Mouse (Mus musculus): Measurements from ENCODE around the gene Txn2. TPM values are rescaled to one million over a fixed set of nuclear protein-coding genes. Genes with fewer than 3 reads are reported as not detected.

Txn2 gene
- polyA plus RNA-seq, 1 experiment from 2014 or later, result 212 TPM

- Histone ChIP-seq H3K4me1 (ENCODE audit: control insufficient read depth, insufficient read depth, low read length) (peaks cover 14% of the 10 kb centered on the region), H3K27me3 (ENCODE audit: control insufficient read depth, insufficient read depth, low read length) (no peaks in the 10 kb centered on the region), H3K27ac (ENCODE audit: low read depth, low read length) (no peak overlapping the region), H3K36me3 (ENCODE audit: control insufficient read depth, insufficient read depth, low read length) (peaks cover 45% of the 10 kb centered on the region), H3K4me3 (ENCODE audit: low read depth, low read length) (no peak overlapping the region), H3K9ac (replicated peaks; ENCODE audit: low read depth, low read length) (no peak overlapping the region), H3K4me2 (ENCODE audit: low read depth, low read length) (no peak overlapping the region), H3K9me3 (ENCODE audit: control insufficient read depth, low read length) (no peaks in the 10 kb centered on the region)
- 60% methylated on average over 3 of the region's 3 CpGs for WGBS
- ATAC-seq (ENCODE audit: low read depth), result no peak
These were observed 29.3 kb upstream of the Txn2 start for GRCm38 (mm10) chr15:77958071-77958470.

DNA sequence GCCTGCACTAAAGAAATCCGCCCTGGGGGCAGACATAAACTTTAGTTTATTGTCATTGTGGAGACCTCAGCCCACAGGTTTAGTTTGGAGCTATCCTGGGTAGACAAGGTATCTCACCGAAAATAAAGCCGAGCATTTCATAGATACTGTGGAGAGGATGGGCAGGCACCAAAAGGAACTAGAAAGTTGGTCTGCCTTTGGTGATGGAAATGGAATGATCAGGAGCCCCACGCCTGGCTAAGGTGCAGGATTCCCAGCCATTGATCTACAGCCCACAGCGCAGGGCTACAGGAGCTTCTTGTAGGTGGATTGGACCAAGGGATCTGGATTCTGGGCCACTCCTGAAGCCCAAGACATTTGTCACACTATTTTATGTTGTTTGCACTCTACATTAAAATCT lies 28.8 kb upstream of the Txn2 start:
- 36% methylated on average over 5 of the region's 5 CpGs for WGBS
- Histone ChIP-seq H3K4me2 (ENCODE audit: low read depth, low read length) (no peak overlapping the region), H3K9me3 (ENCODE audit: control insufficient read depth, low read length) (no peaks in the 10 kb centered on the region), H3K9ac (replicated peaks; ENCODE audit: low read depth, low read length) (no peak overlapping the region), H3K4me3 (ENCODE audit: low read depth, low read length) (no peak overlapping the region), H3K27ac (ENCODE audit: low read depth, low read length) (no peak overlapping the region), H3K27me3 (ENCODE audit: control insufficient read depth, insufficient read depth, low read length) (no peaks in the 10 kb centered on the region), H3K4me1 (ENCODE audit: control insufficient read depth, insufficient read depth, low read length) (peaks cover 14% of the 10 kb centered on the region), H3K36me3 (ENCODE audit: control insufficient read depth, insufficient read depth, low read length) (peaks cover 40% of the 10 kb centered on the region)
- no peak for ATAC-seq (ENCODE audit: low read depth)

GRCm38 (mm10) chr15:77956404-77956901 lies 27.6 kb upstream of the Txn2 start, which contains the start of gene Foxred2:
Gene Foxred2 (minus strand): TSS chr15:77956722.
- Histone ChIP-seq H3K4me1 (ENCODE audit: control insufficient read depth, insufficient read depth, low read length) (peaks cover 14% of the 10 kb centered on the region), H3K4me3 (ENCODE audit: low read depth, low read length) (peak within 1 kb of the TSS; percentile 42), H3K27me3 (ENCODE audit: control insufficient read depth, insufficient read depth, low read length) (no peaks in the 10 kb centered on the region), H3K9ac (replicated peaks; ENCODE audit: low read depth, low read length) (peak within 1 kb of the TSS; percentile 37), H3K9me3 (ENCODE audit: control insufficient read depth, low read length) (no peaks in the 10 kb centered on the region), H3K4me2 (ENCODE audit: low read depth, low read length) (peak within 1 kb of the TSS; percentile 73), H3K36me3 (ENCODE audit: control insufficient read depth, insufficient read depth, low read length) (peaks cover 28% of the 10 kb centered on the region), H3K27ac (ENCODE audit: low read depth, low read length) (no peak within 1 kb of the TSS)
- ATAC-seq (ENCODE audit: low read depth), result peak; percentile 92
- under 1% methylated on average over 39 of the region's 39 CpGs for WGBS

- Histone ChIP-seq H3K9ac (replicated peaks; ENCODE audit: low read depth, low read length) (peak overlapping the region; percentile 37), H3K27me3 (ENCODE audit: control insufficient read depth, insufficient read depth, low read length) (no peaks in the 10 kb centered on the region), H3K9me3 (ENCODE audit: control insufficient read depth, low read length) (no peaks in the 10 kb centered on the region), H3K27ac (ENCODE audit: low read depth, low read length) (no peak overlapping the region), H3K4me1 (ENCODE audit: control insufficient read depth, insufficient read depth, low read length) (peaks cover 14% of the 10 kb centered on the region), H3K36me3 (ENCODE audit: control insufficient read depth, insufficient read depth, low read length) (peaks cover 21% of the 10 kb centered on the region), H3K4me2 (ENCODE audit: low read depth, low read length) (peak overlapping the region; percentile 73), H3K4me3 (ENCODE audit: low read depth, low read length) (peak overlapping the region; percentile 42)
- 7% methylated on average over 52 of the region's 52 CpGs for WGBS
- ATAC-seq (ENCODE audit: low read depth), result peak; percentile 57
These were observed 26.9 kb upstream of the Txn2 start for GRCm38 (mm10) chr15:77955440-77956403.

- H3K4me1 ChIP-seq (ENCODE audit: control insufficient read depth, insufficient read depth, low read length), result peaks cover 14% of the 10 kb centered on the region
- WGBS, result 93% methylated on average over 2 of the region's 2 CpGs
- no peaks in the 10 kb centered on the region for H3K27me3 ChIP-seq (ENCODE audit: control insufficient read depth, insufficient read depth, low read length)
- no peak overlapping the region for H3K27ac ChIP-seq (ENCODE audit: low read depth, low read length)
- no peaks in the 10 kb centered on the region for H3K9me3 ChIP-seq (ENCODE audit: control insufficient read depth, low read length)
- peak overlapping the region; percentile 12; the same call in 1 of the 2 replicates for H3K4me2 ChIP-seq (ENCODE audit: low read depth, low read length)
- H3K9ac ChIP-seq (replicated peaks; ENCODE audit: low read depth, low read length), result no peak overlapping the region
- peaks cover 11% of the 10 kb centered on the region for H3K36me3 ChIP-seq (ENCODE audit: control insufficient read depth, insufficient read depth, low read length)
- ATAC-seq (ENCODE audit: low read depth), result no peak
- H3K4me3 ChIP-seq (ENCODE audit: low read depth, low read length), result no peak overlapping the region
These were observed 25.6 kb upstream of the Txn2 start for GRCm38 (mm10) chr15:77954362-77954761.

DNA sequence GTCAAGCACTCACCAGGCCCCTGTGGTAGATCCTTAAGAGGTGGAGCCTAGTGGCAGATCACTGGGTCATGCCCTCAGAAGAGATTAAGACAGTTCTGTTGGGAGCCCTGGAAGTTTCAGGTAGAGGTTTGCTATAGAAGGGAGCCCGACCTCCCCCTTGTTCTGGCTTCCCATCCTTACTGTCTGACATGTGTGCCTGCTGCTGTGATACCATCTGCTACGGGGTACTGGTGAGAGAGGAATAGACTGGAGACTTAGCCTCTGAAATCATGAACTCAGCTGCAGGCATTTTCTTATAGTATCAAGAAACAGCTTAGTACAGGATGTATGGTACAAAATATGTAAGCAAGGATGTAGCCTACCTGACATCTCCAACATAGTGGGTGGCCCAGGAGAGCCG lies 24.1 kb upstream of the Txn2 start:
- 94% methylated on average over 3 of the region's 3 CpGs for WGBS
- H3K27me3 ChIP-seq (ENCODE audit: control insufficient read depth, insufficient read depth, low read length), result no peaks in the 10 kb centered on the region
- H3K4me2 ChIP-seq (ENCODE audit: low read depth, low read length), result no peak overlapping the region
- 0 out of 2 replicates have a peak, but pooled peaks cover 4% of the 10 kb centered on the region for H3K36me3 ChIP-seq (ENCODE audit: control insufficient read depth, insufficient read depth, low read length)
- no peak overlapping the region for H3K4me3 ChIP-seq (ENCODE audit: low read depth, low read length)
- H3K4me1 ChIP-seq (ENCODE audit: control insufficient read depth, insufficient read depth, low read length), result peaks cover 14% of the 10 kb centered on the region
- no peak overlapping the region for H3K27ac ChIP-seq (ENCODE audit: low read depth, low read length)
- ATAC-seq (ENCODE audit: low read depth), result no peak
- no peaks in the 10 kb centered on the region for H3K9me3 ChIP-seq (ENCODE audit: control insufficient read depth, low read length)
- no peak overlapping the region for H3K9ac ChIP-seq (replicated peaks; ENCODE audit: low read depth, low read length)

- Histone ChIP-seq H3K9me3 (ENCODE audit: control insufficient read depth, low read length) (no peaks in the 10 kb centered on the region), H3K9ac (replicated peaks; ENCODE audit: low read depth, low read length) (no peak overlapping the region), H3K36me3 (ENCODE audit: control insufficient read depth, insufficient read depth, low read length) (peaks cover 16% of the 10 kb centered on the region; the same call in 1 of the 2 replicates), H3K4me1 (ENCODE audit: control insufficient read depth, insufficient read depth, low read length) (no peaks in the 10 kb centered on the region), H3K4me2 (ENCODE audit: low read depth, low read length) (no peak overlapping the region), H3K27me3 (ENCODE audit: control insufficient read depth, insufficient read depth, low read length) (no peaks in the 10 kb centered on the region), H3K27ac (ENCODE audit: low read depth, low read length) (no peak overlapping the region), H3K4me3 (ENCODE audit: low read depth, low read length) (no peak overlapping the region)
- ATAC-seq (ENCODE audit: low read depth), result no peak
- WGBS, result 86% methylated on average over 7 of the region's 7 CpGs
These were observed 20.3 kb upstream of the Txn2 start for GRCm38 (mm10) chr15:77949061-77949460.

DNA sequence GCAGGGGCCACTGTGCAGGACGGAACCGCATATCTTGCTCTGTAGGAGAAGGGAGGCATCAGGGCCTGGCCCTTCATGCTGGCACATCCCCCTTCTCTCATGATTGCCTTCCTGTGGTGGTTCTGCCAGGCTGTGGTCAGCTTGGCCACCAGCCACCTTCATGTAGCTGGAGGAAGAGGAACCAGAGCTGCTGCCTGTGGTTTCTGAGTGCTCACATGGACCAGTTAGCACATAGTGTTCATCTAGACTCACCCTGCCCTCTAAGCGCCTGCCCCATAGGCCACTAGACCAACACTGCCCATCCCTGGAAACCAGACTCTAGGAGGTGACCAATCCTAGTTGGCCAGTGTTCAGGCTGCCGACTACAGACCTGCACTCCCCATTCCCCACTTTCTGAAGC lies 16.9 kb upstream of the Txn2 start:
- 85% methylated on average over 4 of the region's 4 CpGs for WGBS
- H3K27ac ChIP-seq (ENCODE audit: low read depth, low read length), result no peak overlapping the region
- ATAC-seq (ENCODE audit: low read depth), result no peak
- no peak overlapping the region for H3K9ac ChIP-seq (replicated peaks; ENCODE audit: low read depth, low read length)
- no peak overlapping the region for H3K4me3 ChIP-seq (ENCODE audit: low read depth, low read length)
- H3K27me3 ChIP-seq (ENCODE audit: control insufficient read depth, insufficient read depth, low read length), result no peaks in the 10 kb centered on the region
- H3K9me3 ChIP-seq (ENCODE audit: control insufficient read depth, low read length), result no peaks in the 10 kb centered on the region
- no peak overlapping the region for H3K4me2 ChIP-seq (ENCODE audit: low read depth, low read length)
- no peaks in the 10 kb centered on the region for H3K4me1 ChIP-seq (ENCODE audit: control insufficient read depth, insufficient read depth, low read length)
- peaks cover 35% of the 10 kb centered on the region; the same call in 1 of the 2 replicates for H3K36me3 ChIP-seq (ENCODE audit: control insufficient read depth, insufficient read depth, low read length)

DNA sequence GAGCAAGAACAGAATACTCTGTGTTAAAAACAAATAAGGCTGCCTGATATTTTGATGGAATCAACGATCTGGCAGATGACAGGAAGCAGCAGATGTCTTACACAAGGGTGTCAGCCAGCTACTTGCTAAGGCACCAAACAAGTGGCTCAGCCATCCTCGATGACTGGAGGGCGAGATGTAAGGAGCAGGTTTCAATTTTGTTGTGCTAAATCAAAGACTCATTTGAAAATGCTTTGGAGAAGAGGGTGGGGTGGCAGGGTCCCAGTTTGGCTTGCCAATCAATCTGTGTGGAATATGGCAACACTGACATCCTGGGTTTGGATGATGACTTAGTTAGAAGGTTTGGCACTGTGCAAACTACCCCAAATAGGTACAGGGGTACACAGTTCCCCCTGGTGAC lies 12.8 kb upstream of the Txn2 start:
- Histone ChIP-seq H3K4me2 (ENCODE audit: low read depth, low read length) (no peak overlapping the region), H3K4me1 (ENCODE audit: control insufficient read depth, insufficient read depth, low read length) (no peaks in the 10 kb centered on the region), H3K4me3 (ENCODE audit: low read depth, low read length) (no peak overlapping the region), H3K27me3 (ENCODE audit: control insufficient read depth, insufficient read depth, low read length) (no peaks in the 10 kb centered on the region), H3K36me3 (ENCODE audit: control insufficient read depth, insufficient read depth, low read length) (peaks cover 30% of the 10 kb centered on the region; the same call in 1 of the 2 replicates), H3K9me3 (ENCODE audit: control insufficient read depth, low read length) (no peaks in the 10 kb centered on the region), H3K9ac (replicated peaks; ENCODE audit: low read depth, low read length) (no peak overlapping the region), H3K27ac (ENCODE audit: low read depth, low read length) (no peak overlapping the region)
- WGBS, result 93% methylated on average over 3 of the region's 3 CpGs
- no peak for ATAC-seq (ENCODE audit: low read depth)
